Mouse (Mus musculus) hindbrain, embryonic 14.5 days (tissue): Measurements from ENCODE around the gene Large1. TPM values are rescaled to one million over a fixed set of nuclear protein-coding genes. Genes with fewer than 3 reads are reported as not detected.
"Not testable (repeated sequence)": the region's sequence is repeated elsewhere in the genome, so short reads cannot be mapped to it uniquely, and the experiment has no call there.

Experiments
- ATAC-seq: fragments of 200-750 bp; cut with Nextera tagmentation; 2 replicates; pipeline ENCODE4 v1.8.0; 2017; ENCODE audit warnings: moderate number of reproducible peaks, mild to moderate bottlenecking, moderate TSS enrichment, moderate library complexity; ENCODE audit not compliant: low FRiP score
- DNase-seq: peaks from one replicate; pipeline ENCODE4 v3.0.0-alpha.2; 2015; ENCODE audit warnings: low spot score
- H3K27ac ChIP-seq: fragments of 300-500 bp; sonication (generic); 2 replicates; pipeline ENCODE4 v1.5.1; 2014; ENCODE audit warnings: mild to moderate bottlenecking, moderate library complexity
- H3K27me3 ChIP-seq: fragments of 300-500 bp; sonication (generic); 2 replicates; pipeline ENCODE4 v1.6.1; 2014; ENCODE audit warnings: mild to moderate bottlenecking, low read length, mixed read lengths; ENCODE audit not compliant: control insufficient read depth, insufficient read depth
- H3K36me3 ChIP-seq: fragments of 300-500 bp; sonication (generic); replicated peaks from 2 replicates; pipeline ENCODE4 v1.6.1; 2014; ENCODE audit not compliant: control insufficient read depth, insufficient read depth
- H3K4me1 ChIP-seq: fragments of 300-500 bp; sonication (generic); replicated peaks from 2 replicates; pipeline ENCODE4 v1.6.1; 2014; ENCODE audit warnings: antibody characterized with exemption, low read length, mixed read lengths; ENCODE audit not compliant: control insufficient read depth, insufficient read depth
- H3K4me2 ChIP-seq: fragments of 300-500 bp; sonication (generic); replicated peaks from 2 replicates; pipeline ENCODE4 v1.6.1; 2014; ENCODE audit warnings: mild to moderate bottlenecking, moderate library complexity
- H3K4me3 ChIP-seq: fragments of 300-500 bp; sonication (generic); replicated peaks from 2 replicates; pipeline ENCODE4 v1.5.1; 2014; ENCODE audit warnings: mild to moderate bottlenecking, low read length
- H3K9ac ChIP-seq: fragments of 300-500 bp; sonication (generic); 2 replicates; pipeline ENCODE4 v1.6.1; 2014
- H3K9me3 ChIP-seq: fragments of 300-500 bp; sonication (generic); 2 replicates; pipeline ENCODE4 v1.6.1; 2016; ENCODE audit warnings: low read length; ENCODE audit not compliant: control insufficient read depth
- whole genome bisulfite sequencing: fragments of 180-500 bp; shearing (Covaris S2); extraction: QIAGEN DNeasy Blood & Tissue Kit; methylation state at CpG from one replicate; pipeline ENCODE4 v1.1.7; 2014; 5-methylcytosine and 5-hydroxymethylcytosine counted together
- polyA plus RNA-seq: library from polyadenylated mRNA; unstranded; fragments of >200 nt; fragmentation: Nextera tagmentation; extraction: Ambion mirVana; gene quantifications from 2 replicates; pipeline ENCODE4 v1.2.1, GENCODE M21; 2014

Large1 gene
- polyA plus RNA-seq, 1 experiment from 2014 or later = 28.0 TPM

- Histone ChIP-seq H3K9me3 (no peaks in the 10 kb centered on the region), H3K27ac (no peak overlapping the region), H3K36me3 (no peaks in the 10 kb centered on the region), H3K4me3 (no peak overlapping the region), H3K9ac (no peak overlapping the region), H3K27me3 (no peaks in the 10 kb centered on the region), H3K4me1 (no peaks in the 10 kb centered on the region), H3K4me2 (no peak overlapping the region)
- DNase-seq = no peak
- 81% methylated on average over 5 of the region's 5 CpGs for WGBS
- no peak for ATAC-seq
Observed at GRCm38 (mm10) chr8:73101069-73101468, 252.3 kb downstream of the Large1 start.

- H3K4me1 ChIP-seq, H3K27me3 ChIP-seq, ATAC-seq, H3K9me3 ChIP-seq, H3K4me2 ChIP-seq, H3K27ac ChIP-seq, H3K36me3 ChIP-seq, DNase-seq, H3K4me3 ChIP-seq, H3K9ac ChIP-seq: not testable (repeated sequence)
- 34% methylated on average over 3 of the region's 3 CpGs for WGBS
Observed at GRCm38 (mm10) chr8:73100607-73101006, 252.7 kb downstream of the Large1 start.

GRCm38 (mm10) chr8:73099542-73099941 lies 253.8 kb downstream of the Large1 start:
- Histone ChIP-seq H3K4me2 (no peak overlapping the region), H3K36me3 (no peaks in the 10 kb centered on the region), H3K4me3 (no peak overlapping the region), H3K9ac (no peak overlapping the region), H3K27ac (no peak overlapping the region), H3K9me3 (no peaks in the 10 kb centered on the region), H3K4me1 (no peaks in the 10 kb centered on the region), H3K27me3 (no peaks in the 10 kb centered on the region)
- DNase-seq = no peak
- ATAC-seq = no peak
- 94% methylated on average over 3 of the region's 3 CpGs for WGBS

GRCm38 (mm10) chr8:73096952-73097351 lies 256.4 kb downstream of the Large1 start:
- no peaks in the 10 kb centered on the region for H3K9me3 ChIP-seq
- no peak for DNase-seq
- no peak overlapping the region for H3K4me3 ChIP-seq
- no peak overlapping the region for H3K9ac ChIP-seq
- no peaks in the 10 kb centered on the region for H3K27me3 ChIP-seq
- no peak for ATAC-seq
- 88% methylated on average over 2 of the region's 2 CpGs for WGBS
- no peak overlapping the region for H3K4me2 ChIP-seq
- H3K27ac ChIP-seq = no peak overlapping the region
- H3K36me3 ChIP-seq = no peaks in the 10 kb centered on the region
- H3K4me1 ChIP-seq = no peaks in the 10 kb centered on the region

- H3K4me1 ChIP-seq, H3K27ac ChIP-seq, H3K4me2 ChIP-seq, H3K9ac ChIP-seq, H3K9me3 ChIP-seq, H3K27me3 ChIP-seq, ATAC-seq, H3K36me3 ChIP-seq, DNase-seq, H3K4me3 ChIP-seq: not testable (repeated sequence)
- 100% methylated on average over 1 of the region's 1 CpGs for WGBS
Observed at GRCm38 (mm10) chr8:73077746-73078145, 275.6 kb downstream of the Large1 start.

GRCm38 (mm10) chr8:73061410-73061809 lies 291.9 kb downstream of the Large1 start:
- no peaks in the 10 kb centered on the region for H3K9me3 ChIP-seq
- H3K9ac ChIP-seq = no peak overlapping the region
- no peak overlapping the region for H3K4me3 ChIP-seq
- H3K4me2 ChIP-seq = no peak overlapping the region
- H3K27me3 ChIP-seq = no peaks in the 10 kb centered on the region
- WGBS = 90% methylated on average over 1 of the region's 1 CpGs
- H3K4me1 ChIP-seq = no peaks in the 10 kb centered on the region
- H3K36me3 ChIP-seq = no peaks in the 10 kb centered on the region
- H3K27ac ChIP-seq = no peak overlapping the region
- ATAC-seq (no peak), DNase-seq (no peak)

GRCm38 (mm10) chr8:73054726-73055125 lies 298.6 kb downstream of the Large1 start:
- H3K9ac ChIP-seq = no peak overlapping the region
- 83% methylated on average over 1 of the region's 1 CpGs for WGBS
- ATAC-seq = no peak

GRCm38 (mm10) chr8:73053878-73054277 lies 299.5 kb downstream of the Large1 start:
- H3K36me3 ChIP-seq = no peaks in the 10 kb centered on the region
- no peaks in the 10 kb centered on the region for H3K9me3 ChIP-seq
- 89% methylated on average over 3 of the region's 3 CpGs for WGBS
- 0 out of 2 replicates have a peak, but pooled peaks cover 3% of the 10 kb centered on the region for H3K4me1 ChIP-seq
- no peak overlapping the region for H3K27ac ChIP-seq
- no peak overlapping the region for H3K4me2 ChIP-seq
- H3K27me3 ChIP-seq = no peaks in the 10 kb centered on the region
- ATAC-seq (no peak), DNase-seq (peak; percentile 25)
- no peak overlapping the region for H3K9ac ChIP-seq
- H3K4me3 ChIP-seq = no peak overlapping the region

More at GRCm38 (mm10) chr8:73054726-73055125, 298.6 kb downstream of the Large1 start:
- no peaks in the 10 kb centered on the region for H3K27me3 ChIP-seq
- H3K4me2 ChIP-seq = no peak overlapping the region
- 0 out of 2 replicates have a peak, but pooled peaks cover 3% of the 10 kb centered on the region for H3K4me1 ChIP-seq
- H3K9me3 ChIP-seq = no peaks in the 10 kb centered on the region
- no peak overlapping the region for H3K4me3 ChIP-seq
- H3K36me3 ChIP-seq = no peaks in the 10 kb centered on the region
- no peak overlapping the region for H3K27ac ChIP-seq
- DNase-seq = no peak

- H3K4me1 ChIP-seq = 0 out of 2 replicates have a peak, but pooled peaks cover 3% of the 10 kb centered on the region
- H3K4me3 ChIP-seq = no peak overlapping the region
- 85% methylated on average over 1 of the region's 1 CpGs for WGBS
- peaks cover 4% of the 10 kb centered on the region; the same call in 1 of the 2 replicates for H3K36me3 ChIP-seq
- no peaks in the 10 kb centered on the region for H3K9me3 ChIP-seq
- no peaks in the 10 kb centered on the region for H3K27me3 ChIP-seq
- ATAC-seq (no peak), DNase-seq (no peak)
- no peak overlapping the region for H3K9ac ChIP-seq
- H3K4me2 ChIP-seq = no peak overlapping the region
- no peak overlapping the region for H3K27ac ChIP-seq
Observed at GRCm38 (mm10) chr8:73052414-73052813, 300.9 kb downstream of the Large1 start.

- H3K27me3 ChIP-seq = no peaks in the 10 kb centered on the region
- H3K9ac ChIP-seq = no peak overlapping the region
- H3K9me3 ChIP-seq = no peaks in the 10 kb centered on the region
- no peak overlapping the region for H3K4me3 ChIP-seq
- ATAC-seq (no peak), DNase-seq (no peak)
- H3K4me1 ChIP-seq = no peaks in the 10 kb centered on the region
- peaks cover 4% of the 10 kb centered on the region; the same call in 1 of the 2 replicates for H3K36me3 ChIP-seq
- 93% methylated on average over 3 of the region's 3 CpGs for WGBS
- no peak overlapping the region for H3K27ac ChIP-seq
- H3K4me2 ChIP-seq = no peak overlapping the region
Observed at GRCm38 (mm10) chr8:73048136-73048535, 305.2 kb downstream of the Large1 start.
